Mouse (Mus musculus): ENCODE data around the gene Bcl2a1c.
"Not testable (repeated sequence)": the region's sequence is repeated elsewhere in the genome, so short reads cannot be mapped to it uniquely, and the experiment has no call there.

The Bcl2a1c gene

DNA sequence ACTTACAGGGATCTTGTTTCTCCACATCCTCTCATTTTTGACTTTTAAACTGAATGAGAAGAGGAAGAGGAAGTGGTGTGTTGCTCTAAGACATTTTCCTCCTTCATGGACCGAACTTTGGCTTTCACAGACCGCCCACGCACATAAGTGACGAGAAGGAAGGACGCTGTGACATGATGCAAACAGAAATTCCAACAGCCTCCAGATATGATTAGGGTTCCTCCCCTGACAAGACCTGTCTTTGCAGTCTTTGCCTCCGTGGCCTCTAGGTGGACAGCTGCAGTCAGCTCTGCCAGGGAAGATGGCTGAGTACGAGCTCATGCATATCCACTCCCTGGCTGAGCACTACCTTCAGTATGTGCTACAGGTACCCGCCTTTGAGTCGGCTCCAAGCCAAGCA lies at the start of gene Bcl2a1c:
TSS of gene Bcl2a1c (plus strand) at position 281 of the 400 bp plus-strand sequence.
- not testable (repeated sequence) for DNase-seq

DNA sequence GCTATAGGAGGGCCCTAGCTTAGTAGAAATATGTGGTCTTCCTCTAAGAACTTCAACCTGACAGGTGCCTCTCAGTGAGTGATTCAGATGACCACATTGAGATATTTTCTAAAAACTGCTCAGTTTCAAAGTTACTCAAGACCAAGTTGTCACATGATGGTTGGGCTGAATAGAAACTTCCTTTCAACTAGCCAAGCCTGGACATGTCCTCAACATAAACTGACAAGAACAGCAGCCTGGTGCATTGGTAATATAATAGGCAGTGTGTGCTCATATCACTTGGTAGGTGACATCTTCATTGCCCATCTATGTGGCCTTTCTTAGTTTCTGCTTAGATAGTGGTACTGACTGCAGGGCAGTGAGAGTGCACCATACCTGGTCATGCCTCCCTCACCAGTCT lies 24.0 kb upstream of the Bcl2a1c start:
- not testable (repeated sequence) for DNase-seq

DNA sequence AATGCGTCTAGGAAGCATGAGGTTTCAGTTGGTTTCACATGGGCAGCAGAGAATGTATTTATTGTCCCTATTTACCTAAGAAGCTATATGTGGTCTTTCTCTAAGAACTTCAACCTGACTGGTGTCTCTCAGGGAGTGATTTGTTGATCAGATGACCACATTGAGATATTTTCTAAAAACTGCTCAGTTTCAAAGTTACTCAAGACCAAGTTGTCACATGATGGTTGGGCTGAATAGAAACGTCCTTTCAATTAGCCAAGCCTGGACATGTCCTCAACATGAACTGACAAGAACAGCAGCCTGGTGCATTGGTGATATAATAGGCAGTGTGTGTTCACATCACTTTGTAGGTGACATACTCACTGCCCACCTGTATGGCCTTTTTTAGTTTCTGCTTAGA lies 18.2 kb upstream of the Bcl2a1c start:
- DNase-seq: not testable (repeated sequence)

DNA sequence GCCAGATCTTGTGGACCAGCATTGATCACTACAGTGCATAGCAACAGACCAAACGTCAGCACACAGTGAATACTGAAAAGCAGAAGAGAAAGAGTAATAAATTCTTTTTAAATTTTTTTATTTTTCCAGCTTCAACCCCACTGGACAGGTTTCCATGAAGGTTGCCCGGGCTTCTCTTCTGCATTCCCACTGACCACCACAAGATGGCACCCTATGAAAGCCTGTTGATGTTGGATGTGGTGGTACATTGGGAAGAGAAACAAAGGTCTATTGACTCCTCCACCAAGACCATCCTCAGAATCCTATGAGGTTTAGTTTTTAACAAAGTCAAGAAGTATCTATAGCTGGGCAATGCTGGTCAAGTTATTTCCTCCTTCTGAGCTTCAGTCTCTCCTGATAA lies 11.9 kb upstream of the Bcl2a1c start:
- peak; percentile 72 for DNase-seq

DNA sequence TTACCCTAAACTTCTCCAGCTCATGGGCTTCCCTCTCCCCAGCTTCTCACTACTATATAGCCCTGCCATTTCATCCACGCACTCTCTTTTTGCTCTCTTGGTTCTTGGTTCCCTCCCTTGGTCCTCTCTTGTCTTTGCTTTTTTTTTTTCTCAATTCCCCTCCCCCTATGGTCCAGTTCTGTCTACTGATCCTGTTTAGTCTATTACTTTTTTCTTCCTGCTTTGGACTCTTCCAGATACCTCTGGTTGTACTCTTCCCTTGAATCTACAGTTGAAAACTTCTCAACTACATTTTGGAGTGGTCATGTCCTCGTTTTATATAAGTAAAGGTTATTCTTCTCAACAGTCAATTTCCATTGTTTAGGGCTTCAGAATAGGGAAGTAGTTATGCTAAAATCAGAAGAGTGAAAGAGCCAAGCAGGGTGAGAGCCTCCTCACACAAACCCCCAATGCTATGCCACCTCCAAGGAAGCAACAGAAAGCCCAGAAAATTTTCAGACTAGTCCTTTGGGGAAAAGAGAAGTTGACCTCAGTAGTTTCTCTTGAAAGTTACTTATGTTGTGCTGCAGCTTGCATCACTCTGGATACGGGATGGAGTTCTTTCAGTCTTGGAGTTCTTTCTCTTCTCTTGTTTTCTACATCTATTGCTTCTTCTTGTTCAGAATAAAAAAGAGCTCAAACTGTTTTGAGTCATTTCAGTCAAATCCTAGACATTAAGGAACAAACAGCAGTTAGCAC lies 3.8 kb upstream of the Bcl2a1c start:
- DNase-seq: no peak

DNA sequence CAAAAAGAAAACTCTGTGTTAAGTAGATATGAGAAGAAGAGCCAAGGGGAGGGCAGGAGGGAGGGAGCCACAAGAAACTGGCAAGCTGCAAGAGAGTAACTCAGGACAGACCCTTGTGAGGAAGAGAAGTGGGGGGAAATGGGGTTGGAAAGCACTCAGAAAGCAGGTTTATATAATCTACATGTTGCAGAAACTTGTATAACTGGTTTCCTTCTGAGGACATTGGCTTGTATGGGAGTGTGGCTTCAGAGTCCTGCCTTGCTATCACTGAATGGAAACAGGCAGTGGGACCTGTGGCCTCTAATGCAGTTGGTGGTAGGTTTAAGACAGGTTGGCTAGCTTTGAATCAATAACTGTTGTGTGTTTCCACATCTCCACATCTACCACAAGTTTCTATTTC lies 1.6 kb upstream of the Bcl2a1c start:
- DNase-seq: not testable (repeated sequence)

DNA sequence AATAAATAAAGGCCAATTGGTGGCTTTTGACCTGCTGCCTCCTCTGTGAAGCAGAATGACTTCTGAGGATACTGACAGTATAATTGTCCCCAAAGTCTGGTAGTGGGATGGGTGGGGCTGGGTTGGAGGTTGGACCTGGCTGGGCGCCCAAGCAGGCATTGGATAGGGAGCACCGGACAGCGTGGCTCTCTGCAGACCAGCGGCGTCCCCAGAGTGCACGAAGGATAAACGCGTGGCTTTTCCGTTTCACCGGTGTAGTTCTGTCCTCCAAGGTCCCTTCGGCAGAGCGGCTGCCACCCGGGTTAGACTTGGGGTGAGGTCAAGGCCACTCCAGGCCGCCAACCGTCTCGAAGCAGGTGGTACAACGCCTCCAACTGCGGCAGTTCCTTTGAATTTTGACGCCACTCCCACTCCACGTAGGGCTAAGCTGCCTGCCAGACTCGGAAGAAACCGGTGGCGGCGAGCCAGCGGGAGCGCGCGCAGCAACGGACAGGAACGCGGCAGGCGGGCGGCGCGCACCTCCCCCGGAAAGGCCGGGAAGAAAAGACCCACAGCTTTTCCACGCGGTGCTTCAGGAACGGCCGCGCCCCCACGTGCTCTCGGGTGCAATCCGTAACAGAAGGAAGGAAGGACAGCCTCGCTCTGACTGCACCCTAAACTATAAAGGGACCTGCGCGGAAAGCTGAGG lies 38.0 kb downstream of the Bcl2a1c start:
- DNase-seq: peak; percentile 84

DNA sequence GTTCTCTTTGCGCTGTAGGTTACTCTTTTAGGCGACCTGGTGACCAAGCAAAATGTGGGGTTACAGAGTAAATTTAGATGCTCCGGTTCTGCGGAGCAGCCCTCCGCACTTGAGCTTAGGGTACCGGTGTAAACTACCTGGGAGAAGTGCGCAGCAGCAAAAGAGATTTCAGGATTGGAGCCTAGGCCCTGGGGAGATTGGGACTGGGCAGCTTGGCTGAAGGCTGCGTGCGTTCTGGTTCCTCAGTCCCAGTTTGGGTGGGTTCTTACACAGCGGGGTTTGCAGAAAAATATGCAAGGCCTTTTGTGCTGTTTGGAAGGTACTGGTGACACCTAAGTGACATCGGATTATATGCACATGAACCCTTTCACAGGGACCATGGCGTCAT lies 38.5 kb downstream of the Bcl2a1c start:
- no peak for DNase-seq

DNA sequence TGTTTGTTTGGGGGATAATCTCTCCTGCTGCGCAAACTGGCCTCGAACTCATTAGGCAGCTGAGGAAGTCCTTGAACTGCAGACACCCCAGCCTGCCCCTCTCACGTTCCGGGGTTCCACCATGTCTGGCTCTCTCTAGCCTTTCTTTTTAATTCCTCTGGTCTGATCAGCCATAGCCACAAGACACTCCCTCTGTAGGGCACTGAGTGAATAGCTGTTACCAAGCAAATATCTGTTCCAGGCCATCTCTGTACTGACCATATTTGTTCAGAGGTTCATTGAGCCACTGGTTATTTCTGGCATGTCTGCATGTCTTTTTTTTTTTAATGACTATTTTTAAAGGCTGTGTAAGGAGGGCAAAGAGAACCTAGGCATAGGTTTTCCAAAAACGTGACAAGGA lies 39.5 kb downstream of the Bcl2a1c start:
- peak; percentile 33 for DNase-seq

DNA sequence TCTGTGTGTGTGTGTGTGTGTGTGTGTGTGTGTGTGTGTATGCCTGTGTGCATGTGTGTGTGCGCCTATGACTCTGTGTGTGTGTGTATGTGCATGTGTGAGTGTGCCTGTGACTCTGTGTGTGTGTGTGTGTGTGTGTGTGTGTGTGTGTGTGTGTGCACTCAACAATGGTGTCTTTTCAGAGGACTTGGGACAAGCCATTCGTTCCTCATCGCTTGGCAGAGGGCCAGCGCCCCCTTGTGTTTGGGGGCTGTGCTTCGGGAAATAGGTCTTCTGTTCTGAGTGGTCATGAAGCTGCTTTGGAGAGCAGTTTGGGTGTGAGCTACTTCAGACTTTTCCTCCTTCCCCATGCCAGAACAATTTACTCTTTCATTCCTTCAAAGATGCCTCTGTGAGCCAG lies 41.8 kb downstream of the Bcl2a1c start:
- not testable (repeated sequence) for DNase-seq

DNA sequence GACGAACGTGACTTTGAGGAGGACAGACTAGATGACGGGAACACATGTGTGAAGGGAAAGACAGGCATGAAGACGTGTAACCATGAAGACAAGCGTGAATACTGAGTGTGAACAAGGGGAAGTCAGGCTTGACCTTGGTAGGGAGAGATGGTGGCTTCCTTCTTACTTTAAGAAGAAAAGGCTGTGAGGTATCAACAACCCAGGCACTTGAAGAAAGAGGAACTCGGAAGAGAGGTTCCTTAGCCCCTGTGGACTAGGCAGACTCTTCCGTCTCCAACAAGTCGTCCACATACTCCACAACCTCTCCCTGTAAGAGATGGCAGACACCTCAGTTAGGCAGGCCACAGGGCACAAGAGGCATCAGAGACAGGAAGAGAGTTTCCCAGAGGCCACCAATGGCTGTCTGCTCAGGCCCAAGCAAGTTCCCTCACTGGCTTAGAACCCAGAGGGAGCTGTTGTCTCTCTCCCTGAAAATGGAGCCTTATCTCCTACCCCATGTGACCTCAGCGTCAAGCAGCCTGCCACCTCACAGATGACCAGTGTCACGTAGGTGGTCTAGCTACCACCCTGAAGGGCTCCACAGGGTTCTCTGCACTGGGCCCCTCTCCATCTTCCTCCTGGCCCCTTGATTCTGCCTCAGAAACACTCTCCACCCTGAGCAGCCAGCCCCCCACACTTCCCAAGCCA lies 45.5 kb downstream of the Bcl2a1c start:
- DNase-seq: no peak

DNA sequence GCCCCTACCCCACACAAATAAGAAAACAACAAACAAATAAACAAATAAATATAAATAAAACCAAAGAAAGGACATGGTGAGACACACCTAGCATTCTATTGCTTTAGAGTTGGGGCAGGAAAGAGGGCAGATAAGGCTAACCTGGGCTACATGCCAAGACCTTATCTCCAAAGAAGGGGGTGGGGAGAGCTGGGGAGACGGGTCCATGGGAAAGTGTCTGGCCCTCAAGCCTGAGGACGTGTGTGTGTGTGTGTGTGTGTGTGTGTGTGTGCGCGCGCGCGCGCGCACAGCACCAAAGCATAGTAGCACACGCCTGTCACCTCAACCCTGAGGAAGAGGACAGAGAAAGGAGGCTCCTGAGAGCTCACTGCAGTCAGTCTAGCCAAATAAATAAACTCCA lies 47.2 kb downstream of the Bcl2a1c start:
- no peak for DNase-seq

DNA sequence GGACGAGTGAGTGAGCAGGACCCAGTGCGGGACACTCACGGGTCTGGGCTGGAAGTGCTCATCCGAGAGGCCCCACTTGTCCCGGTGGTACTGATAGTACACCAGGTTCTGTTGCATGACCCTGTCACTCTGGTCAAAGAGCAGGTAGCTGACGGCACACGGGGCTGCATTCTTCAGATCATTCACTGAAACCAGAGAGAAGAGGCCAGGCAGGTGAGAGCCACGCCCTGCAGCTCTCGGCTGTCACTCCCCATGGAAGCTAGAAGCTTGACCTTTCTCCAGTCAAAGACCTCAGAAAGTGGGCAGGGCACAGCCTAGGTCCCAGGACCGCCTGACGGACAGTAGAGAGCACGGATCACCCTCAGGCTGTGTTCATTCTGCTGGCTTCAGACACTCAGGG lies 49.9 kb downstream of the Bcl2a1c start:
- peak; percentile 65 for DNase-seq

Data from kidney, adult 9 months (tissue).